Mouse (Mus musculus) intestine, embryonic 16.5 days (tissue): ENCODE measurements around the gene Clip3. TPM values are rescaled to one million over a fixed set of nuclear protein-coding genes. Genes with fewer than 3 reads are reported as not detected.
A peak's percentile ranks its signal among the peaks of the same experiment; 100 is the strongest.

Source experiments
- ATAC-seq: fragments of 200-750 bp; cut with Nextera tagmentation; 2 replicates; pipeline ENCODE4 v1.8.0; 2017; ENCODE audit warnings: moderate TSS enrichment, moderate library complexity
- H3K27ac ChIP-seq: fragments of 300-500 bp; sonication (generic); 2 replicates; pipeline ENCODE4 v1.5.1; 2014; ENCODE audit warnings: mild to moderate bottlenecking, low read length
- H3K27me3 ChIP-seq: fragments of 300-500 bp; sonication (generic); replicated peaks from 2 replicates; pipeline ENCODE4 v1.6.1; 2014; ENCODE audit warnings: low read length, control low read depth, mixed read lengths; ENCODE audit not compliant: control insufficient read depth, insufficient read depth
- H3K36me3 ChIP-seq: fragments of 300-500 bp; sonication (generic); 2 replicates; pipeline ENCODE4 v1.6.1; 2014; ENCODE audit warnings: low read length, control low read depth; ENCODE audit not compliant: control insufficient read depth, insufficient read depth
- H3K4me1 ChIP-seq: fragments of 300-500 bp; sonication (generic); 2 replicates; pipeline ENCODE4 v1.6.1; 2014; ENCODE audit warnings: low read length, control low read depth, mixed read lengths; ENCODE audit not compliant: control insufficient read depth, insufficient read depth
- H3K4me2 ChIP-seq: fragments of 300-500 bp; sonication (generic); 2 replicates; pipeline ENCODE4 v1.6.1; 2014; ENCODE audit warnings: low read depth, low read length, control low read depth
- H3K4me3 ChIP-seq: fragments of 300-500 bp; sonication (generic); 2 replicates; pipeline ENCODE4 v1.5.1; 2014; ENCODE audit warnings: mild to moderate bottlenecking, low read length
- H3K9ac ChIP-seq: fragments of 300-500 bp; sonication (generic); 2 replicates; pipeline ENCODE4 v1.6.1; 2014; ENCODE audit warnings: low read depth, low read length
- H3K9me3 ChIP-seq: fragments of 300-500 bp; sonication (generic); 2 replicates; pipeline ENCODE4 v1.6.1; 2016; ENCODE audit warnings: low read length, control low read depth; ENCODE audit not compliant: control insufficient read depth
- WGBS: fragments of 180-500 bp; shearing (Covaris S2); extraction: QIAGEN DNeasy Blood & Tissue Kit; methylation state at CpG from one replicate; pipeline ENCODE4 v1.1.7; 2014; 5-methylcytosine and 5-hydroxymethylcytosine counted together
- polyA plus RNA-seq: library from polyadenylated mRNA; unstranded; fragments of >200 nt; fragmentation: Nextera tagmentation; extraction: Ambion mirVana; gene quantifications from 2 replicates; pipeline ENCODE4 v1.2.1, GENCODE M21; 2015

Gene Clip3
- polyA plus RNA-seq, 1 experiment from 2014 or later, result 20.9 TPM

- H3K36me3 ChIP-seq, result no peaks in the 10 kb centered on the region
- no peaks in the 10 kb centered on the region for H3K9me3 ChIP-seq
- H3K4me1 ChIP-seq, result peaks cover 7% of the 10 kb centered on the region; the same call in 1 of the 2 replicates
- peak overlapping the region; percentile 99; the same call in 1 of the 2 replicates for H3K27ac ChIP-seq
- peak overlapping the region; percentile 93 for H3K4me2 ChIP-seq
- WGBS, result under 1% methylated on average over 6 of the region's 6 CpGs
- ATAC-seq, result peak; percentile 31; the same call in 1 of the 2 replicates
- no peaks in the 10 kb centered on the region for H3K27me3 ChIP-seq
- H3K4me3 ChIP-seq, result peak overlapping the region; percentile 82
- H3K9ac ChIP-seq, result peak overlapping the region; percentile 73; the same call in 1 of the 2 replicates
Observed at GRCm38 (mm10) chr7:30279536-30279935, 12.0 kb upstream of the Clip3 start.

- Histone ChIP-seq H3K9me3 (no peaks in the 10 kb centered on the region), H3K27me3 (no peaks in the 10 kb centered on the region), H3K9ac (peak within 1 kb of the TSS; percentile 73), H3K36me3 (no peaks in the 10 kb centered on the region), H3K4me2 (peak within 1 kb of the TSS; percentile 93), H3K4me3 (peak within 1 kb of the TSS; percentile 82), H3K27ac (peak within 1 kb of the TSS; percentile 99), H3K4me1 (peaks cover 7% of the 10 kb centered on the region; the same call in 1 of the 2 replicates)
- peak; percentile 97 for ATAC-seq
- under 1% methylated on average over 49 of the region's 49 CpGs for WGBS
Observed at GRCm38 (mm10) chr7:30279951-30280669, 11.4 kb upstream of the Clip3 start, which contains the start of the genes Thap8 and Wdr62. TSS of gene Thap8 (plus strand) at chr7:30280094. TSS of gene Wdr62 (minus strand) at chr7:30280419.

GRCm38 (mm10) chr7:30280670-30281138, 10.8 kb upstream of the Clip3 start:
- Histone ChIP-seq H3K4me3 (peak overlapping the region; percentile 82), H3K4me2 (peak overlapping the region; percentile 93), H3K27me3 (no peaks in the 10 kb centered on the region), H3K9me3 (no peaks in the 10 kb centered on the region), H3K9ac (peak overlapping the region; percentile 57), H3K27ac (peak overlapping the region; percentile 99), H3K4me1 (peaks cover 7% of the 10 kb centered on the region; the same call in 1 of the 2 replicates), H3K36me3 (no peaks in the 10 kb centered on the region)
- ATAC-seq, result peak; percentile 86
- WGBS, result under 1% methylated on average over 20 of the region's 20 CpGs

- Histone ChIP-seq H3K9ac (no peak overlapping the region), H3K27ac (no peak overlapping the region), H3K36me3 (no peaks in the 10 kb centered on the region), H3K9me3 (no peaks in the 10 kb centered on the region), H3K4me3 (no peak overlapping the region), H3K4me2 (no peak overlapping the region), H3K27me3 (no peaks in the 10 kb centered on the region), H3K4me1 (peaks cover 7% of the 10 kb centered on the region; the same call in 1 of the 2 replicates)
- no peak for ATAC-seq
- WGBS, result 66% methylated on average over 4 of the region's 4 CpGs
Observed at GRCm38 (mm10) chr7:30281522-30281921, 10.0 kb upstream of the Clip3 start.

GRCm38 (mm10) chr7:30282740-30283139, 8.8 kb upstream of the Clip3 start:
- no peak overlapping the region for H3K9ac ChIP-seq
- no peaks in the 10 kb centered on the region for H3K36me3 ChIP-seq
- no peak overlapping the region for H3K27ac ChIP-seq
- H3K4me1 ChIP-seq, result peaks cover 7% of the 10 kb centered on the region; the same call in 1 of the 2 replicates
- WGBS, result 81% methylated on average over 7 of the region's 7 CpGs
- no peak overlapping the region for H3K4me2 ChIP-seq
- no peaks in the 10 kb centered on the region for H3K27me3 ChIP-seq
- ATAC-seq, result no peak
- no peaks in the 10 kb centered on the region for H3K9me3 ChIP-seq
- H3K4me3 ChIP-seq, result no peak overlapping the region

- no peaks in the 10 kb centered on the region for H3K36me3 ChIP-seq
- no peak overlapping the region for H3K9ac ChIP-seq
- H3K4me1 ChIP-seq, result 0 out of 2 replicates have a peak, but pooled peaks cover under 1% of the 10 kb centered on the region
- H3K9me3 ChIP-seq, result no peaks in the 10 kb centered on the region
- no peaks in the 10 kb centered on the region for H3K27me3 ChIP-seq
- H3K4me2 ChIP-seq, result no peak overlapping the region
- no peak for ATAC-seq
- 67% methylated on average over 8 of the region's 8 CpGs for WGBS
- H3K27ac ChIP-seq, result no peak overlapping the region
- no peak overlapping the region for H3K4me3 ChIP-seq
Observed at GRCm38 (mm10) chr7:30286701-30287410, 4.7 kb upstream of the Clip3 start.

- no peak overlapping the region for H3K4me3 ChIP-seq
Observed at GRCm38 (mm10) chr7:30288046-30288445, 3.5 kb upstream of the Clip3 start.

GRCm38 (mm10) chr7:30289071-30289713, 2.3 kb upstream of the Clip3 start:
- 68% methylated on average over 7 of the region's 7 CpGs for WGBS
- no peak overlapping the region for H3K27ac ChIP-seq
- H3K4me1 ChIP-seq, result 0 out of 2 replicates have a peak, but pooled peaks cover 5% of the 10 kb centered on the region
- no peaks in the 10 kb centered on the region for H3K36me3 ChIP-seq
- no peaks in the 10 kb centered on the region for H3K27me3 ChIP-seq
- no peak overlapping the region for H3K9ac ChIP-seq
- H3K9me3 ChIP-seq, result no peaks in the 10 kb centered on the region
- no peak for ATAC-seq
- no peak overlapping the region for H3K4me3 ChIP-seq
- H3K4me2 ChIP-seq, result no peak overlapping the region

More at GRCm38 (mm10) chr7:30288046-30288445, 3.5 kb upstream of the Clip3 start:
- Histone ChIP-seq H3K9me3 (no peaks in the 10 kb centered on the region), H3K4me1 (0 out of 2 replicates have a peak, but pooled peaks cover 5% of the 10 kb centered on the region), H3K9ac (no peak overlapping the region), H3K36me3 (no peaks in the 10 kb centered on the region), H3K27ac (no peak overlapping the region), H3K27me3 (no peaks in the 10 kb centered on the region), H3K4me2 (no peak overlapping the region)
- 63% methylated on average over 6 of the region's 6 CpGs for WGBS
- no peak for ATAC-seq
